Mouse (Mus musculus) erythroid progenitor cell, adult 5-6 weeks (primary cell): ENCODE measurements around the gene Rpl24. TPM values are rescaled to one million over a fixed set of nuclear protein-coding genes. Genes with fewer than 3 reads are reported as not detected.
A peak's percentile ranks its signal among the peaks of the same experiment; 100 is the strongest.
"Not testable (repeated sequence)": the region's sequence is repeated elsewhere in the genome, so short reads cannot be mapped to it uniquely, and the experiment has no call there.

Experiments used
- ATAC-seq: replicated peaks from 2 replicates; pipeline ENCODE4 v1.8.0; 2016; ENCODE audit warnings: moderate number of reproducible peaks, mild to moderate bottlenecking, moderate TSS enrichment, inconsistent platforms; ENCODE audit not compliant: poor library complexity, low FRiP score, severe bottlenecking
- total RNA-seq, 2 experiments: library from RNA; stranded (forward) in 1 of 2; stranded (reverse) in 1 of 2; fragments of 150-400 nt in 1 of 2; fragments of 186-747, 209-891 nt in 1 of 2; gene quantifications; 2 replicates each; pipeline versions ENCODE4 v1.2.3 to v1.2.4; 2015 to 2017; ENCODE audit warnings: low replicate concordance in 2 of 2

Rpl24 gene
- total RNA-seq (2015; ENCODE audit: low replicate concordance): 398 and 515 TPM in 2 replicates
- 194 and 260 TPM in 2 replicates for total RNA-seq (2017; ENCODE audit: low replicate concordance)

DNA sequence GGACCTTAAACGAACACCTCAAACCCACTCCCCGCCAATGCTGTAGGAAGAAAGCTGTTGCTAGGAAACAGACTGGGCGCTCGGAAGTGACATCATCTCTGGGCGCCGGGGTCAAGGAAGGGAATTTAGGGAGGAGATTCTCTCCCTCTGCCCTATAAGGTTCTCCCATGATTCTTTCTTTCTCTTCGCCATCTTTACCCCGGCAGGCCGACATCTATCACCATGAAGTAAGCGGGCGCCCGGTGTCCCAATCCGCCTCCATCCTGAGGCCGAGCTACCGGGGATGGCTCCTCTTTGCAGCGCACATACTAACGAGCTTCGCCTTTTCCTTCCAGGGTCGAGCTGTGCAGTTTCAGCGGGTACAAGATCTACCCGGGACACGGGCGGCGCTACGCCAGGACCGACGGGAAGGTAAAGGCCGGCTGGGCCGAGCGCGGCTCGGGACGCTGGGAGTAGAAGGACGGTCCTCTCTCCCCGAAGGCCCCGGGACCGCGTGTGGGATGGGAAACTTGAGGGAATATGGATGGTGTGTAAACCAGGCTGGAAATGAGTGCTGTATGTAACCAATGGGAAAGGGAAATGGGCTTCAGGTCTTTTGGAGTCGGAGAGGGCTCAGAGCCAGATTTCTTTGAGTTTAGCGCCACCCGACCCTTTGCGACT lies at the start of gene Rpl24:
Gene Rpl24, plus strand, starts transcription at position 64 of the 660 bp plus-strand sequence.
- peak; percentile 93 for ATAC-seq

DNA sequence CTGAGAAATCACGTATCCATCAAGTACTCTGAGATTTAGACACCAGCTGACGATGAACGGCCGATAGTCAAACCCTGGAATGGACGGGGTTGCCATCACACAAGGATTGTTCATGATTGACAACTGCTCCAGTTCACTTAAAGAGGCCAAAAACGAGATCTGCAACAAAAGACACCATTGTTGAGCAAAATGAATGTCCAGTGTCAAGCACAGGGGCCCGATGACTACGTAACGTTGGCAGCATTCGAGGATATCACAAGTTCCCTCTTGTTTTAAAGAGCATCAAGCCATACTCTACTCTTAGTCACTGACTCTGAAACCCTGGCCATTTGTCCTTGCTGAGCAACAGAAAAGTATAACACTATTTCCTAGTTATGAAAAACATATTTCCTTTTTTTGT lies 44.0 kb upstream of the Rpl24 start:
- no peak for ATAC-seq

DNA sequence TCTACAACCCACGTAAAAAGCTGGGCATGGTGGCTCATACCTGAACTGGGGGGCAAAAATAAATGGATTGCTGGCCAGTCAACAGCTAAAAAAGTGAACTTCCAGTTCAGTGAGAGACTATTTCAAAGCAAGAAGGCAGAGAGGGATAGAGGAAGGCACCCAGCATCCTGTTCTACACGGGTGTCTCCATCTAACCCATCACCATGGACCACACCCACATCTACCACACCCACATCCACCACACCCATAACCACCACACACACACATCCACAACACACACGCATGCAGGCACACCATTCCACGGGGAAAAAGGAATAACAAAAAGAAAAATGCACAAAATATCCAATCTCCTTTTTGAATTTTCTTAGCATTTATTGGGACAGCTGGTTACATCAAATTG lies 42.1 kb upstream of the Rpl24 start:
- ATAC-seq: peak; percentile 86

DNA sequence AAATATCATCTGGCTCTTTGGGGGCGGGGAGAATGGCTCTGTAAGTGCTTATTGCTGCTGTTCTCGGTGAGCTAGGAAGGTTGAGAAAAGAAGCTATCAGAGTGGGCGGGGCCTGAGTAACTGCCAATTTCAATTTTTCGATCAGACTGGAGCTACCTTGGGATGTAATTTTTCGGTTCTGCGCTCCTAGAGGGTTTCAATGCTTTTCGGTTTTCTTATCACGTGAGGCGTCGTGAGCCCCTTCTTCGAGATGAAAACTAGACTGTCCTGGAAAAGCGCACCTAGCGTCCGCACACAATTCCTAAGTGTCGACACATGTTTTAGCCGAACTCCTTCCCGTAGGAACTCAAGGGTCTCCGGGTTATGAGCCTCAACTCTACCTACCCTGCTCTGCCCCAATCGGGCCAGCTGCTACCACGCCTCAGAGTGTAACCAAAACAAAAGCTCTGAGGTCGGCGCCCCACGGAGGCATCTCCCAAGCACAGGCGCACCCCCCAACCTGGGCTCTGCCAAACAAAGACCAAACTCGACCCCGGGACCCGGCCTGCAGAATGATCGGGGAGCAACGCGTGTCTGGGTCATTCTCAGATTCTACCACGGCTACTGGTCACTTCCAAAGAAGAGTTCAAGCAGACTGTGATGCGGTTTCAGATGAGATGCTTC lies 32.3 kb upstream of the Rpl24 start:
- peak; percentile 70 for ATAC-seq

DNA sequence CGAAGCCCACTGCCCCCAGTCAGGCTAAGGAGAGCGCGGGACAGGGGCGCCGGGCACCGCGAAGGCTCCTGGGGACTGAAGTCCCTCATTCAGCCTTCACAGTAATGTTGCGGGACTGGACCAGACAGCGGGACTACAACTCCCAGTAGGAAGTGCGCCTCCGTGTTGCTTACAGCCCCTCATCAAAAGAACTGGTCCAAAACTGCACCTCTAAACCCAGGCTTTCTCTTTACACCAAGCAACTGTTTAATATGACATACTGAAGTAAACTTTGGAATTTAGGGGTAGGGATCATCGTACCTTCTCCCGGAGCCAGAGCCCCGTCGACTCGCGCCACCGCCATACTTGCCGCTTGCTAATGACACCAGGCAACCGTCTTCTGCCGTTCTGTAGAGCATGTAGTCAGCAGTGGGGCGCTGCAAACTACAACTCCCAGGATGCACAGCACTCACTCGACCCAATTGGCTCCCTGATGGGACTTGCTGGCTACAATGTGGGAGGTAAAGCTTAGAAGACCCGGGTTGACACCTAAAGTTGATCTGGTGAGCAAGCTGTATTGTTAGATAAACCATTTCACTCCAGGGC lies 31.5 kb upstream of the Rpl24 start, which contains the start of gene Cep97:
Gene Cep97, minus strand, starts transcription at position 403 of the 585 bp plus-strand sequence.
- ATAC-seq: peak; percentile 96

DNA sequence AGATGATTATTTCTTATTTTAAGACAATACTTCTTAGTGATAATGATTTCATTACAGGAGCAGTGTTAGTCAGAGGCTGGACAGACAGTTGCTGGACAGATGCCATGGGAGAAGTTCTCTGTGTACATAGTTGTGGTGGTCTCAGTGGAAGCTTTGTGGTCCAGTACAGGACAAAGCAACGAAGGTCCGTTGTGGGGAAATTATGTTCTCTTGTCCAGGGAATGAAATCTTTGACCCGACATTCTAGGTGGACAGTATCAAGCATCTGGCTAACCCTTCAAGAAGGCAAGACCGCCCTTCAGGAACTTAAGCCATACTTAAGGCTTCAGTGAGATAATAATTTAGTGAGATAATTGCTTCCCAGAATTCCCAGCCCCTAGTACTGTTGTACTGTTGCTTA lies 27.3 kb upstream of the Rpl24 start:
- no peak for ATAC-seq

DNA sequence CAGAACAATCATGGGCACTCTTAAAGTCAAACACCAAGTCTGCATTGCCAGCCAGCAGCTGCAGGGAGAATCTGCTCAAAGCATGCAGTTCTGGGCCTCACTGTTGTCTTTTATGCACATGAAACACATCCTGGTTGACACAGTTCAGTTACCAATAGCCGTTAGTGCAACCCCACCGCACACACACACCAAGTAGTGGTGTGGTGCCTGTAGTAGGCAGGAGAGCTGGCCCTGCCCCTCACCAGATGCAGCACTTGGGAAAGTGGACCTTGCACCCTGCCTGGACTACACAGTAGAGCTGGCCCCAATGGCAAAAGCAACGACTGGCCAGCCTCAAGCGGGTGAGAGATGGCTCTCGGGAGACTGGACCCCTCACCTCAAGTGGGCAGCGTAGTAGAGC lies 26.4 kb upstream of the Rpl24 start:
- ATAC-seq: no peak

DNA sequence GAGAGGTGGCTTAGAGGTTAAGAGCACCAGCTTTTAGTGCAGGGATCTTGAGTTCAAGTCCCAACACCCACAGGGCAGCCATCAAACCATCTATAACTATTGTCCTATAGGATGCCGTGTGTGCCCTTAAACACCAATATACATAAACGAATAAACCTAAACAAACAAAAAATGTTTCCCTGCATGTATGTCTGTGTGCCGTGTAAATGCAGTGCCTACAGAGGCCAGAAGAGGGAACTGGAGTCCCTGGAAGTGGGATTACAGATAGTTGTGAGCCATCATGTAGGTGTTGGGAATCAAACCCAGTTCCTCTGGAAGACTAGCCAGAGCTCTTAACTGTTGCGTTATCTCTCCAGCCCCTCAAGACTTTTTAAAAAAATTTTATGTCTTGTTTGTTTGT lies 25.3 kb upstream of the Rpl24 start:
- no peak for ATAC-seq

DNA sequence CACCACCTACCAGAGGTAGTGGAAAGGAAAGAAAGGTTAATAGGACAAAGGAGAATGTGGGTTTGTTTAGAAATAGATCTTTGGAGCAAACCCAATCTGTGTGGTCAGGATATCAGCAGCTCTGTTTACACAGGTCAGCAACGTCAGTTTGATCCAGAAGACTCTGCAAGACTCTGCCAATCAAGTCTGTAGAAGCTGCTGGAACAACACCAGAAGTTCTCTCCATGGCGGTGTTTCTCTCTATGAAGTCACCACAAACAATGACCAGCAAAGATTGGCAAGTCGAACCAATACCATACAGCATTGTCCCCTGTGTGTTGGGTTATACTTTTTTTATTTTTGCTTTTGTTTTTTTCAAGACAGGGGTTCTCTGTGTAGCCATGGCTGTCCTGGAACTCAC lies 18.8 kb upstream of the Rpl24 start:
- no peak for ATAC-seq

DNA sequence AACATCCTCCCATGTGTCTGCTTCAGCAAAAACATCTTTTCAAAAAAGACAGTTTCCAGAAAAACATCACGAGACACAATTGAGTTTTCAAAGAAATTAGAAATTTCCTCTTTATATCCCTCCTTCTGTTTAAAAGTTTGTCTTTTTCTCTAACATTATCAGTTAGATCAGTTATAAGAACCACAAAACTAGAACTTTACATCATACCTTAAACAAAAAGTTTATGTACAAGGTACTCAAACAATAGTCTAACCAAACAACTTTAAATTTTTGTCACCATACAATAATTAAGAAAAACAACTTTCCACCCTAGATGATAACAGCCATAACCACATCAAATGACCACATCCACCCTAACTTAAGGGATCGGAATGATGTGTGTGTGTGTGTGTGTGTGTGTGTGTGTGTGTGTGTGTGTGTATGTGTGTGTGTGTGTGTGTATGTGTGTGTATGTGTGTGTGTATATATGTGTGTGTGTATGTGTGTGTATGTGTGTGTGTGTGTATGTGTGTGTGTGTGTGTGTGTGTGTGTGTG lies 18.1 kb upstream of the Rpl24 start:
- ATAC-seq: not testable (repeated sequence)

DNA sequence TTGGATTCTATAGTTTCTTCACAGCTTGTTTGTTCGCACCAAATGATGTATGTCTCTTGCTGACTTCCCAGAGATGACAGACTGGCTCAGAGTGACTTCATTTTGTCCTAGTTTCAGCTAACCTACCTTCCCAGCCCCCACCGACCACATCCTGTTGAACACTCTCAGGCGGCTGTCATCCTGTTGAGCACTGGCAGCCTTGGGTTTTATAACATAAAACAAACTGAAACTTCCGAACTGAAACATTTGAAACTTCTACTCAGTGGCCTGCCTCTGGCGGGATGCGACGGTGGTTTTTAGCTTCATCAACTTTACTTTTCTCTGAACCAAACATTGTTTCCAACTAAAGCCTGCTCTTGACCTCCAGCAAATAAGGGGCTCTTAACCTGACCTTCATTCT lies 17.1 kb upstream of the Rpl24 start:
- no peak for ATAC-seq

DNA sequence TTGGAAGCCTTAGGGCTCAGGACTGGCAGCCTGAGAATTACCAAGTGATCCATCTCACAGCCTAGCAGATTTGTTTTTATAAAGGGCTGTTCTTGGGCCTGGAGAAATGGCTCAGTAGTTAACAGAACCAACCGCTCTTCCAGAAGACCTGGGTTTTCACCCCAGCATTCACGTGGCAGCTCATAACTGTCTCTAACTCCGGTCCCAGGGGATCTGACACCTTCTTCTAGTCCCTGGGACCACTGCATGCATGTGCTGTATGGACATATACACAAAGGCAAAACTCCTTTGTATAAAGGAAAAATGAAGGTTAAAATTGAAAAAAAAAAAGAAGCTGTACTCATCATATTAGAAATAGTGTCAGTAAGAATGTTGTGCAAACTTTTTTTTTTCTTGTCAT lies 15.6 kb upstream of the Rpl24 start:
- no peak for ATAC-seq

DNA sequence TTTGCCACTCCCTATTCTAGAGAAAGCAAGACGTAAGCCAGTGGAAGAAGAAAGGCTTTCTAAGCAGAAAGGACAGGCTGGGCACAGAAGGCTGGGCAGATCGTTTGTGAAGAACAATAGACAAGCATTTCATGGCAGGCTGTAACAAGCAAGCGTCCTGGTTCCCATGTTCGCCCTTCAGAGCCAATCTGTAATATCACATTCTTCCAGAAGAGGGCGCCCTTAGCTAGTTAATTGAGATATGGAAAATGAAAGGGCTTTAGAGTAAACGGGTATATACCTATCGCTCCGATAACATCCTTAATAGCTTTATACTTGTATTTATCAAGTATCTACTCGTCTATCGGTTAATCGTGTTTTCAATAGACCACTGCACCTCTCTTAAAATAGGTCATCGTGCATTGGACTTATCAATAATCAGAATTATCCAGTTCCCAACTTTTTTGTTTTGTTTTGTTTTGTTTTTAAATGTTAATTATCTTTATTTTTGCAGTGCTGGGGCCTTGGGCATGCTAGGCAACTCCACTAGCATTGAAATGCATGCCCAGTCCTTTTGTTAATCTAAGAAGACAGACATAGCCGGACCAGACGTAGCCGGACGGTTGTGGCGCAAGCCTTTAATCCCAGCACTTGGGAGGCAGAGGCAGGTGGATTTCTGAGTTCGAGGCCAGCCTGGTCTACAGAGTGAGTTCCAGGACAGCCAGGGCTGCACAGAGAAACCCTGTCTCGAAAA lies 15.0 kb upstream of the Rpl24 start:
- peak; percentile 93 for ATAC-seq

DNA sequence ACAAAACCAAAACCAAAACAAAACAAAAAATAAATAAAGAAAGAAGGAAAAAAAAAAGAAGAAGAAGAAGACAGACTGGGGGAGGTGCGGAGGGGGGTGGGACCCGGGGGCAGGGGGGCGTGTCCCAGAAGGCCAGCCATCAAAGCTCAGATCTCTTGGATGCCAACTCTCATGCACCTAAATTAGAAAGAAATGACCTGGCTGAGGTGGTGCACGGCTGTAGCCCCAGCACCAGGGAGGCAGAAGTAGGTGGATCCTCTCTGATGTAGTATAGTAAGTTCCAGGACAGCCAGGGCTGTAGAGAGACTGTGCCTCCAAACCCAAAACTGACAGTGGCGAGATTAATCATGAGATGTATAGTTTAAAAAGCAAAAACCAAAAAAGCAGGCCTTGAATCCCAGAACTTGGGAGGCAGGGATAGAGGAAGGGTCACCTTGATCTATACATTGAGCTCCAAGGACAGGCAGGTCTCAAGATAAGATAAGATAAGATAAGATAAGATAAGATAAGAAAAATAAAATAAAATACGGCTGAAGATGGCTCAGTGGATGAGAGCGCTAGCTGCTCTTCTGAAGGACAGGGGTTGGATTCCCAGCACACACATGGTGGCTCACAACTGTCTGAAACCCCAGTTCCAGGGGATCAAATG lies 14.3 kb upstream of the Rpl24 start:
- peak; percentile 32; the same call in 1 of the 2 replicates for ATAC-seq

DNA sequence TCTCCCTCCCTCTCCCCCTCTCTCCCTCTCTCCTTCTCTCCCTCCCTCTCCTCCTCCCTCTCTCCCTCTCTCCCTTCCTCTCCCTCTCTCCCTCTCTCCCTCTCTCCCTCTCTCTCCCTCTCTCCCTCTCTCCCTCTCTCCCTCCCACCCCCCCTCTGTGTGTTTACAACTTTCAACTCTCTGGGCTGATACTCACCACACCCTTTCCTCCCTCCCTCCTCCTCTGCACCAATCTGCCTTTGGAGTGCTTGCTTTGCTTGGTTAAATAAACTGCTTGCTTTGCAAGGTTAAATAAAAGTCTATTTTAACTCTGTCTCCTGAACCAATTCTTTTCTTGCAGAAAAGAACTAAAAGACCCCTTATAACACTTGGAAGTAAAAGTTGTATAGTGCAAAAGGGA lies 13.3 kb upstream of the Rpl24 start:
- ATAC-seq: no peak

DNA sequence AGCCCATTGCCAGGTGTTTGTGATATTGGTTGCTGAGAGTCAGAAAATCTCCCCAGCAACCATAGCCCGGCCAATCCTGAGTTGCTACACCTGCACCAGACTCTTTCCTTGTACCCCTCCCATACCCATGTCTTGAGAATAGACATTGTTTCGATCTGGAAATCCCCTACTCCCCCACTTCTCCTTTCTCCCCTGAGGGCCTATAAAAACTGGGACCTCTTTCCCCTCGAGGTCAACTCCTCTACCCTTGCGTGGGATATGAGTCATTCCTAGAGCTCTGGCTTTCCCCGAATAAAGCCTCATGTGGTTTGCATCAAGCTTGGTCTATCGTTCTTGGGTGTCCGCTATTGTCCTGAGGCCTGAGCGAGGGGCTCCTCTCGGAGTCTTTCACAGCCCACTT lies 11.9 kb upstream of the Rpl24 start:
- ATAC-seq: not testable (repeated sequence)

DNA sequence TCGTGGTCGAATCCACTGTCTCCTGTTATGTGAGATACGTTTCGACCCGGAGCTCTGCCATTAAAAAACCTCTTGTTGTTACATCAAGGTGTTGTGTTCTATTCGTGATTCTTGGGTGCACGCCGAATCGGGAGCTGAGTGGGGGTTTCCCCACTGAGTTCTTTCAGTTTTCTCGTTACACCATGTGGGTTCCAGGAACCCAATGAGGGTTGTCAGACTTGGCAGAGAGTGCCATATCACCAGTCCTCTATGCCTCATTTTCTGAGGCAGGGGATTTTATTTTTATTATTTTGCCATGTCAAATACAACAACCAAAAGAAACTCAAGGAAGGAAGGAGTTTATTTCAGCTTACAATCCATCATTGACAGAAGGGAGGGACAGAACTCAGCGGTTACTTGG lies 3.0 kb upstream of the Rpl24 start:
- not testable (repeated sequence) for ATAC-seq

DNA sequence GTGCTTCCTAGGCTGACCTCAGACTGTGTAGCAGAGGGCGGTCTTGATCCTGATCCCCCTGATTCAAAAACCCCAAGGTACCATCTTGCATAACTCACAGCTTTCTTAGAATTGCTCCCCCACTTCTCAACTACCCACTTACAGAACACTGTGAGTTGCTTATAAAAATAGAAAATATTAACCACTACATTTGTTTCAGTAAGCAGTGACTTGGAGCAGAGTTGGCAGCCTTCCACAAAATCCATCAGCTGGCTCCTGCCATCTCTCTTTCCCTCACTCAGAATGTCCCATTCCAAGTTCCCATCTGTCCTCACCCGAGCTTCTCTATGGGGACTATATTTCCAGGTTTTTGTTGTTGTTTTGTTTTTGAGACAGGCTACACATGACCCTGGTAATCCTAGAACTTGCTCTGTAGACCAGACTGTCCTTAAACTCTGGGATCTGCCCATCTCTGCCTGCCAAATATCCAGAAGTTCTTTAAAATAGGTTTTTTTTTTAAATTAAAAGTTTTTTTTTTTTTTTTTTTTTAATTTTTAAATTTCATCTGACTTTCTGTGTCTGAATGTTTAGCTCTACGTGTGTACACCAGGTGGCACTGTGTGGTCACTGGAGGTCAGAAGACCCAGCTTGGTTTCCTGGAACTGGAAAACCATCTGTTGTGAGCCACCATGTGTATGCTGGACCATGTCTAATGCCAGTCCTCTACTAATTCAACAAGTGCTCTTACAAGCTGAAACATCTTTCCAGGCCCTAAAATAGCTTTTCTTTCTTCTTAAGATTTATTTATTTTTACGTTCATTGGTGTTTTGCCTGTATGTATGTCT lies 1.7 kb upstream of the Rpl24 start:
- no peak for ATAC-seq

DNA sequence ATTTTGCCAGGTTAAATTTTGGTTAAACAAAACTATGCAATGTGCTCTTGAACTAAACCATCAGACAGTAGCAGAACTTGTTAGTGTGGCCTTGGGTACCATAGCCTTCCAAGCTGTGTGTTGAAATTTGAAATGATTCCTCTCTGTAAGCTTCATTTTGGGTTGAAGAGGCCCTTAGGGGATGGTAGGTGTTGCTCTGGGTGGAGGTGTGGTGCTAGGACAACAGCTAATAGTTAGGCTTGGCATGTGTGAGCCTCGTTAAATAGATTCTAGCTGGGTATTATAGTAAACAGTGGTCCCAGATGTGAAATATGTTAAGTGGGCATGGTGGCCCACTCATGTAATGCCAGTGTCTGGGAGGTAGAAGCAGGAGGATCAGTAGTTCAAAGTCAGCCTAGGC lies 1.1 kb downstream of the Rpl24 start:
- ATAC-seq: no peak
